23 mouse cellular contexts compared by ENCODE assay signal in the genomic region with DNA sequence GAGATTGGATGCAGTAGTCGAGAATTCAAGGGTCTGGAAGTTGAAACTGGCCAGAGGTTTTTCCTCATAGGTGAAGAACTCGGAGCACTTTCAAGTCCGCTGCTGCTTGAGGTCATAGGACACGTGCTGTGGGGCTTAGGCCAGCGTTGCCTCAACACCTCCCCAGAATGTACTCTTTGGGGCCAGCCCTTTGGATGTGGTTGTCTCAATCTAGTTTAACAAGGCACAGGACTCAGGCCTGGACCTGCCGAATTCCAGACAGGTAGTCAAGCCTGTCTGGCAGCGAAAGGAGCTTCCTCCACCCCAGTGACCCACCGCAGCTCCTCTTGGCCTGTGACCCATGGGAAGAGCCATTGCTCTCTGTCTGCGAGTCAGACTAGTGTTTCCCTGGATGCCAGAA. TPM values are rescaled to one million over a fixed set of nuclear protein-coding genes. Genes with fewer than 3 reads are reported as not detected.
DNase-seq lines count a peak whose midpoint lies in the region; ATAC-seq lines count a peak whose summit lies in the region.
"Had no signal": no experiment of that assay in that cellular context is flagged by ENCODE, and none has a peak within 500 bp of the region (broad histone marks: within the 10 kb centered on the region; RNA-seq: fewer than 3 reads in every experiment).

No protein-coding gene starts in this region.

- H3K4me1 ChIP-seq in heart, embryonic 11.5 days (ENCODE audit: control insufficient read depth, insufficient read depth, low read length), result peaks cover 74% of the 10 kb centered on the region
- H3K4me1 ChIP-seq in kidney, embryonic 14.5 days (ENCODE audit: control insufficient read depth, insufficient read depth, low read length), result peaks cover 72% of the 10 kb centered on the region

- H3K9ac ChIP-seq in heart, embryonic 11.5 days (ENCODE audit: low read depth, low read length), result no peak overlapping the region
- no peak overlapping the region for H3K9ac ChIP-seq in kidney, embryonic 14.5 days (ENCODE audit: low read depth, low read length)
- H3K9ac ChIP-seq: embryonic facial prominence, embryonic 13.5 days; hindbrain, embryonic 12.5 days; limb, embryonic 13.5 days; liver, embryonic 12.5 days; stomach, embryonic 15.5 days had no signal

- H3K27ac ChIP-seq in heart, embryonic 11.5 days (ENCODE audit: low read depth, low read length), result no peak overlapping the region
- no peak overlapping the region for H3K27ac ChIP-seq in kidney, embryonic 14.5 days (ENCODE audit: low read depth, low read length)
- H3K27ac ChIP-seq: embryonic facial prominence, embryonic 13.5 days; gastrocnemius, adult 2 months; hindbrain, embryonic 12.5 days; limb, embryonic 13.5 days; liver, embryonic 12.5 days; midbrain, embryonic 10.5 days; stomach, embryonic 15.5 days had no signal

- WGBS in heart, embryonic 11.5 days (ENCODE audit: insufficient replicate concordance), result 83% methylated on average over 9 of the region's 9 CpGs
- 53% methylated on average over 9 of the region's 9 CpGs for WGBS in kidney, embryonic 14.5 days

- DNase-seq in heart, adult 11 months, result peak; percentile 76
- DNase-seq in kidney, adult 18-20 months, result peak; percentile 48
- DNase-seq in kidney, adult 8-10 months, result peak; percentile 58 to 62
- DNase-seq in kidney, postnatal 25 days, result peak; percentile 38 to 79
- no peak for DNase-seq in right cerebral cortex, postnatal 25 days
- DNase-seq: adrenal gland, postnatal 14 days; cerebellum, adult 2 months; cerebellum, postnatal 36 days; embryo, embryonic 11 days; gastrocnemius, adult 2 months; heart, postnatal 14 days; layer of hippocampus, adult 9-11 months; lung, postnatal 10 days; thymus, postnatal 36 days had no signal

- H3K4me3 ChIP-seq in heart, embryonic 11.5 days (ENCODE audit: low read depth, low read length), result no peak overlapping the region
- no peak overlapping the region for H3K4me3 ChIP-seq in kidney, embryonic 14.5 days (ENCODE audit: low read length)
- H3K4me3 ChIP-seq: embryonic facial prominence, embryonic 13.5 days; gastrocnemius, adult 2 months; hindbrain, embryonic 12.5 days; limb, embryonic 13.5 days; liver, embryonic 12.5 days; midbrain, embryonic 10.5 days; stomach, embryonic 15.5 days had no signal

- H3K36me3 ChIP-seq in heart, embryonic 11.5 days (ENCODE audit: control insufficient read depth, insufficient read depth, low read length), result no peaks in the 10 kb centered on the region
- no peaks in the 10 kb centered on the region for H3K36me3 ChIP-seq in kidney, embryonic 14.5 days (ENCODE audit: control insufficient read depth, insufficient read depth, low read length)
- H3K36me3 ChIP-seq: embryonic facial prominence, embryonic 13.5 days; hindbrain, embryonic 12.5 days; stomach, embryonic 15.5 days had no signal

- no peaks in the 10 kb centered on the region for H3K9me3 ChIP-seq in heart, embryonic 11.5 days (replicated peaks; ENCODE audit: control insufficient read depth, low read length)
- no peaks in the 10 kb centered on the region for H3K9me3 ChIP-seq in kidney, embryonic 14.5 days (ENCODE audit: control insufficient read depth, low read length)
- H3K9me3 ChIP-seq: embryonic facial prominence, embryonic 13.5 days; hindbrain, embryonic 12.5 days; limb, embryonic 13.5 days; liver, embryonic 12.5 days; midbrain, embryonic 10.5 days; stomach, embryonic 15.5 days had no signal

- no peak overlapping the region for H3K4me2 ChIP-seq in heart, embryonic 11.5 days
- no peak overlapping the region for H3K4me2 ChIP-seq in kidney, embryonic 14.5 days (replicated peaks; ENCODE audit: low read depth, low read length)
- H3K4me2 ChIP-seq: embryonic facial prominence, embryonic 13.5 days; hindbrain, embryonic 12.5 days; limb, embryonic 13.5 days; liver, embryonic 12.5 days; stomach, embryonic 15.5 days had no signal

- no peaks in the 10 kb centered on the region for H3K27me3 ChIP-seq in heart, embryonic 11.5 days (ENCODE audit: control insufficient read depth, insufficient read depth, low read length)
- H3K27me3 ChIP-seq in kidney, embryonic 14.5 days (ENCODE audit: control insufficient read depth, insufficient read depth, low read length), result no peaks in the 10 kb centered on the region
- H3K27me3 ChIP-seq: embryonic facial prominence, embryonic 13.5 days; hindbrain, embryonic 12.5 days; limb, embryonic 13.5 days; liver, embryonic 12.5 days; stomach, embryonic 15.5 days had no signal

- ATAC-seq in heart, embryonic 11.5 days (replicated peaks; ENCODE audit: insufficient number of reproducible peaks, low FRiP score, low TSS enrichment), result no peak
- no peak for ATAC-seq in kidney, embryonic 14.5 days (ENCODE audit: low FRiP score, low TSS enrichment)
- ATAC-seq: forebrain, embryonic 14.5 days; liver, embryonic 12.5 days had no signal

RNA-seq across cellular contexts. Expression of gene Igf1r, which starts 16.4 kb away (rescaled TPM):
- 16.1 and 19.3 TPM in 2 replicates for polyA plus RNA-seq in heart, embryonic 11.5 days (2014; fragmentation: Nextera tagmentation; extraction: Ambion mirVana)
- polyA plus RNA-seq in kidney, embryonic 14.5 days (2014; fragmentation: Nextera tagmentation; extraction: Ambion mirVana), result 29.7 and 31.6 TPM in 2 replicates
